Mouse (Mus musculus) urinary bladder, adult 18-20 months (tissue): ENCODE data around the gene Mad1l1.

Source experiments
- DNase-seq, 2 experiments: peaks; one replicate each; pipeline ENCODE4 v3.0.0; 2022; ENCODE audit warnings: low spot score in 2 of 2, mixed read lengths in 2 of 2

Mad1l1 gene

GRCm38 (mm10) chr5:140263754-140264749 is 57.3 kb downstream of the Mad1l1 start:
- DNase-seq = no peak

GRCm38 (mm10) chr5:140262401-140262800 is 59.0 kb downstream of the Mad1l1 start:
- DNase-seq = no peak

- DNase-seq = no peak
Observed at GRCm38 (mm10) chr5:140261313-140261712, 60.0 kb downstream of the Mad1l1 start.

- no peak for DNase-seq
Observed at GRCm38 (mm10) chr5:140258633-140259032, 62.7 kb downstream of the Mad1l1 start.

GRCm38 (mm10) chr5:140258035-140258434 is 63.3 kb downstream of the Mad1l1 start:
- no peak for DNase-seq

GRCm38 (mm10) chr5:140257439-140257838 is 63.9 kb downstream of the Mad1l1 start:
- no peak for DNase-seq

- no peak for DNase-seq
Observed at GRCm38 (mm10) chr5:140256685-140257084, 64.7 kb downstream of the Mad1l1 start.

- no peak for DNase-seq
Observed at GRCm38 (mm10) chr5:140255265-140255664, 66.1 kb downstream of the Mad1l1 start.

- DNase-seq = no peak
Observed at GRCm38 (mm10) chr5:140254656-140255055, 66.7 kb downstream of the Mad1l1 start.

GRCm38 (mm10) chr5:140251989-140252388 is 69.4 kb downstream of the Mad1l1 start:
- no peak for DNase-seq

- no peak for DNase-seq
Observed at GRCm38 (mm10) chr5:140250370-140250769, 71.0 kb downstream of the Mad1l1 start.

GRCm38 (mm10) chr5:140249359-140250062 is 71.8 kb downstream of the Mad1l1 start:
- DNase-seq = no peak

- DNase-seq = no peak
Observed at GRCm38 (mm10) chr5:140248101-140248500, 73.3 kb downstream of the Mad1l1 start.

- DNase-seq = no peak
Observed at GRCm38 (mm10) chr5:140240235-140240634, 81.1 kb downstream of the Mad1l1 start.

- no peak for DNase-seq
Observed at GRCm38 (mm10) chr5:140238880-140239279, 82.5 kb downstream of the Mad1l1 start.

GRCm38 (mm10) chr5:140230818-140231217 is 90.5 kb downstream of the Mad1l1 start:
- no peak for DNase-seq

GRCm38 (mm10) chr5:140228306-140228705 is 93.0 kb downstream of the Mad1l1 start:
- DNase-seq = no peak

- DNase-seq = no peak
Observed at GRCm38 (mm10) chr5:140226871-140227270, 94.5 kb downstream of the Mad1l1 start.

- DNase-seq = no peak
Observed at GRCm38 (mm10) chr5:140225881-140226280, 95.5 kb downstream of the Mad1l1 start.

- no peak for DNase-seq
Observed at GRCm38 (mm10) chr5:140225103-140225502, 96.2 kb downstream of the Mad1l1 start.

GRCm38 (mm10) chr5:140223070-140224053 is 98.0 kb downstream of the Mad1l1 start:
- DNase-seq = no peak
